Mouse (Mus musculus) lung, adult 2 months (tissue): ENCODE measurements around the gene Taf15.

ENCODE experiments used
- CTCF ChIP-seq: fragments of 200-500 bp; IDR thresholded peaks from 2 replicates; pipeline ENCODE4 v1.5.1; 2011; ENCODE audit warnings: mild to moderate bottlenecking, low read length, control low read depth; ENCODE audit not compliant: insufficient read depth
- POLR2A ChIP-seq: fragments of 200-500 bp; IDR thresholded peaks from 2 replicates; pipeline ENCODE4 v1.6.1; 2011; ENCODE audit warnings: low read depth, mild to moderate bottlenecking, control low read depth, low read length, borderline replicate concordance; ENCODE audit errors: extremely low read depth

DNA sequence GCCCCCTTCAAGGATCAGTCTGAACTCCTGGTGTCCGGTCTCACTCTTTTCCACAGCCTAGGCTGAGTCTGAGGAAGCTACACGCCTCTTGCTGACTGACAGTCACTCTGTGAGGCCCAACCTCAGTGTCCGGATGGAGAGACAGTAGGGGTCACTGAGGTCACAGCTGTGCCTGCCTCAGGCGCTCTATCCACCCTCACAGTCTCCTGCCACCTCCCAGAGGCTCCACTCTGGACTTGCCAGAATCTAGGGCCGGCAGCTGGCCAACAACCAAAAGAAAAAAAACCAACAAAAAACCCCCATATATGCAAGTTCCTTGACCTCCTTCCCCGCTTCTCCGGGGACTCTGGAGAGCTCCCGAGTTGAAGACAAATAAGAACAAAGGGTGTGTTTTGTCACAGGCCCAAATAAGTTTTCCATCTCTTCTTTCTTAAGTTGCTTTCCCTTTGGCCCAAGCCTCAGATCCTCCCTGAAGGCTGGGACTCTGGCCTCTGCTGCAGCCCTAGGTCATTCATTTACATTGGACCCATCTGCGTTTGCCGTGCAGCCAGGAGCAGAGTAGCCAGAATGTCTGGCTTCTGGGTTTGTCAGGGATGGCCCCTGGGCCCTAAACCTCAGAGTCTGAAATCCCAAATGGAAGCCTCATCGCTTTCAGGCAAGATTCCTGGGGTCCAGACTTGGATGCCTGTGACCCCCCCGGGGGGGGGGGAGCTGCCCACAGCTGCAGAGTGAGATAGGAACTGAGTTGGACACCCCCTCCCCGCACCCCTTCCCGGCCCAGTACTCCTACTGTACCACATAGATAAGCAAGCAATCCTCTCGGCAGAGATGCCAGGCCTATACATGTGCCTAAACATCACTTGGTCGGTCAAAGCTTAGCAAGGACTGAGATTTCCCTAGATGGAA is 24.6 kb upstream of the Taf15 start:
- TF ChIP-seq CTCF = no peak
- TF ChIP-seq POLR2A = no peak
